Comparison of ENCODE assay signal across 33 mouse cellular contexts in genomic region chr5:33777195-33777594, GRCm38 (mm10). TPM values are rescaled to one million over a fixed set of nuclear protein-coding genes. Genes with fewer than 3 reads are reported as not detected.
"Had no signal": no experiment of that assay in that cellular context is flagged by ENCODE, and none has a peak within 500 bp of the region (broad histone marks: within the 10 kb centered on the region; RNA-seq: fewer than 3 reads in every experiment).

No protein-coding gene starts in this region.

- H3K9me3 ChIP-seq: limb, embryonic 10.5 days; limb, embryonic 12.5 days; limb, embryonic 13.5 days; limb, embryonic 15.5 days; liver, embryonic 12.5 days; liver, embryonic 13.5 days; liver, embryonic 15.5 days; lung, embryonic 15.5 days; megakaryocyte, embryonic 14.5 days; midbrain, embryonic 10.5 days; midbrain, embryonic 12.5 days; midbrain, embryonic 13.5 days; midbrain, embryonic 15.5 days; neural tube, embryonic 12.5 days had no signal

- DNase-seq: left cerebral cortex, postnatal 4 days; liver; liver, embryonic 13.5 days; liver, postnatal 0 days; lung, adult 18-20 months; lung, adult 2 months; lung, embryonic 14.5 days; lung, postnatal 10 days; lung, postnatal 14 days; lung, postnatal 36 days; lung, postnatal 4 days; midbrain, embryonic 14.5 days had no signal

- H3K4me3 ChIP-seq: limb, embryonic 10.5 days; limb, embryonic 12.5 days; limb, embryonic 13.5 days; limb, embryonic 15.5 days; liver, embryonic 12.5 days; liver, embryonic 13.5 days; liver, embryonic 15.5 days; lung, embryonic 15.5 days; megakaryocyte, embryonic 14.5 days; midbrain, embryonic 10.5 days; midbrain, embryonic 12.5 days; midbrain, embryonic 13.5 days; midbrain, embryonic 15.5 days; myocyte; neural tube, embryonic 12.5 days had no signal

- ATAC-seq: liver, embryonic 12.5 days; liver, postnatal 0 days; lung, postnatal 0 days; midbrain, embryonic 13.5 days; midbrain, embryonic 15.5 days; midbrain, embryonic 16.5 days had no signal

- H3K27me3 ChIP-seq: limb, embryonic 12.5 days; limb, embryonic 13.5 days; limb, embryonic 15.5 days; liver, embryonic 12.5 days; liver, embryonic 13.5 days; liver, embryonic 15.5 days; lung, embryonic 15.5 days; megakaryocyte, embryonic 14.5 days; midbrain, embryonic 12.5 days; midbrain, embryonic 13.5 days; midbrain, embryonic 15.5 days; neural tube, embryonic 12.5 days had no signal

- H3K9ac ChIP-seq: limb, embryonic 12.5 days; limb, embryonic 13.5 days; limb, embryonic 15.5 days; liver, embryonic 12.5 days; liver, embryonic 13.5 days; liver, embryonic 14.5 days; liver, embryonic 15.5 days; liver, postnatal 0 days; lung, embryonic 14.5 days; lung, embryonic 15.5 days; midbrain, embryonic 12.5 days; midbrain, embryonic 13.5 days; midbrain, embryonic 15.5 days; neural tube, embryonic 12.5 days had no signal

- H3K27ac ChIP-seq: limb, embryonic 10.5 days; limb, embryonic 12.5 days; limb, embryonic 13.5 days; limb, embryonic 15.5 days; liver, embryonic 12.5 days; liver, embryonic 13.5 days; liver, embryonic 14.5 days; liver, embryonic 15.5 days; lung, embryonic 15.5 days; macrophage; midbrain, embryonic 10.5 days; midbrain, embryonic 12.5 days; midbrain, embryonic 13.5 days; midbrain, embryonic 15.5 days; neural tube, embryonic 12.5 days had no signal

RNA-seq across cellular contexts. Expression of gene Fgfr3, which starts 55.7 kb away (rescaled TPM):
- total RNA-seq: megakaryocyte, adult 5-6 weeks; megakaryocyte-erythroid progenitor cell, adult 5-6 weeks; monocyte, adult 5-6 weeks had no signal
- polyA plus RNA-seq: macrophage had no signal
